Mouse (Mus musculus): ENCODE measurements at regions not wholly inside any gene's neighbourhood (a gene's known extent, or its start where the extent isn't known, plus 50 kb on each side); places are given as distances from the start of the nearest gene placed in this dataset.

DNA sequence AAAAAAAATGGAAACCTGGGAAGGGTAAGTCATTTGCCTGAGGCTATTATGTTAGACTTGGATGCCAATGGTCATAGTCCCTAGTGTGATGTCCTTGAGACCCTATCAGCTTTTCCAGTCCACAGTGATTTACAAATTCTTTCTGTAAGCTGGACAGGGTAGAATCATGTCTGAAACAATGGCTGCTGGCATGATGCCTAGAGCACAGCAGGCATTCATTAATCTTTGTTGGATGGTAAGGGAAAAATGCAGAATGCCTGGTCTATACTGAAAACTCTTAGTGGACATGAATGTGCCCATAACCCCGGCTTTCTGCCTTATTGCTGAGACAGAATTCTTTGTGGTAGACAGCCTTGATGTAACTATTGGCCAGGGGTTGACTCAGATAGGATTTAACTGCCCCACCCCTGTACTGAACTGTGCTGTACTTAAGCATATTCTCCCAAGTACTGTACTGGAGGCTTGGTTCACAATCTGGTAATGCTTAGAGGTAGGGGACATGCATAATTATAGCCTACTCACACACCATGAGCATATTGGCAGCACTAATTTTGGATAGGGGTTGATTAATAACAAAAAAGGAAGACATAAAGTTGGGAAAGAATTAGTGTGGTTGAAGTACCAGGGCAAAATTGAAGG is 424.8 kb downstream of the Zfp619 start:
- Histone ChIP-seq H3K27ac (ENCODE audit: low read length) (no peak overlapping the region), H3K9ac (replicated peaks; ENCODE audit: low read depth) (no peak overlapping the region), H3K4me2 (replicated peaks; ENCODE audit: low read depth, low read length) (no peak overlapping the region), H3K9me3 (ENCODE audit: low read length) (no peaks in the 10 kb centered on the region), H3K36me3 (ENCODE audit: insufficient read depth, low read length) (no peaks in the 10 kb centered on the region), H3K27me3 (replicated peaks; ENCODE audit: insufficient read depth, low read length) (no peaks in the 10 kb centered on the region), H3K4me1 (ENCODE audit: insufficient read depth, low read depth, low read length) (no peaks in the 10 kb centered on the region), H3K4me3 (ENCODE audit: low read depth, low read length) (no peak overlapping the region)
- DNase-seq (ENCODE audit: low spot score), result no peak
- ATAC-seq, result no peak
- WGBS, result 29% methylated on average over 1 of the region's 1 CpGs
- TF ChIP-seq CTCF (IDR thresholded peaks at IDR 0.05) (no peak), EP300 (IDR thresholded peaks at IDR 0.05) (no peak)

DNA sequence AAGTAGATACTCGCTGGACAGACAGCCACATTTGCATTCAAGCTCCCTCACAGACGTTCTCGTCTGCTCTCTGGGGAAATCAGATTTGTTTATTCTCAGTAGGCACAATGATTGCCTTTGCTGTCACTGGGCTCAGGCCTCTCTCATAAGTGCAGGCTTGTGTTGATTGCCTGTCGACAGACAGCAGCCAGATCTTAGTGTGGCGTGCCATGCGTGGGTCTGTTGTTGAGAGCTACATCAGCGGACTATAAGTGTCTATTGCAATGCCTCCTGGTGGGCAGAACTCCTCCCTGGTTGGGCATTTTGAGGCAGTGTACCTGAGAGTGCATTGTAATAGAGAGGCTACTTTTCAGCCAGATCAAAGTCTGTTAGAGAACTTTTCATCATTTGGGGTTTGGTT is 436.5 kb downstream of the Zfp619 start:
- no peak for DNase-seq (ENCODE audit: low spot score)
- 23% methylated on average over 7 of the region's 7 CpGs for WGBS
- Histone ChIP-seq H3K9me3 (ENCODE audit: low read length) (no peaks in the 10 kb centered on the region), H3K27me3 (replicated peaks; ENCODE audit: insufficient read depth, low read length) (no peaks in the 10 kb centered on the region), H3K36me3 (ENCODE audit: insufficient read depth, low read length) (no peaks in the 10 kb centered on the region), H3K4me1 (ENCODE audit: insufficient read depth, low read depth, low read length) (no peaks in the 10 kb centered on the region), H3K9ac (replicated peaks; ENCODE audit: low read depth) (no peak overlapping the region), H3K4me3 (ENCODE audit: low read depth, low read length) (no peak overlapping the region), H3K27ac (ENCODE audit: low read length) (no peak overlapping the region), H3K4me2 (replicated peaks; ENCODE audit: low read depth, low read length) (no peak overlapping the region)
- ATAC-seq, result no peak
- TF ChIP-seq CTCF (IDR thresholded peaks at IDR 0.05), result no peak
- no peak for TF ChIP-seq EP300 (IDR thresholded peaks at IDR 0.05)

DNA sequence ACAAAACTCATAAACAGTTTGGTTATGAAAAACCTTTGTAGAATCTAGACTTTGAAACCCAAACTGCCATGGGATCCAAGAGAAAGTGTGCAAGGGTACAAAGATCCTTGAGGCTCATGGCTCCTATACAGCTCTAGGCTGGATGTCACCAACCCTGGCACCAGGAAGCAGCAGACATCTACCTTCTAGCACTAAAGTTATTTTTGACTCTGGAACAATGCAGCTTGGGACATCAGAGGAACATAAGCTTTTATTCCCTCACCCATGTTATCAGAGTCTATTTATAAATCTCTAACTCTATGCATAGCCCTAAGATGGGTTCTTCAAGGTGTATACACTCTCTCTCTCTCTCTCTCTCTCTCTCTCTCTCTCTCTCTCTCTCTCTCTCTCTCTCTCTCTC is 437.4 kb downstream of the Zfp619 start:
- no peaks in the 10 kb centered on the region for H3K9me3 ChIP-seq (ENCODE audit: low read length)
- no peaks in the 10 kb centered on the region for H3K36me3 ChIP-seq (ENCODE audit: insufficient read depth, low read length)
- DNase-seq (ENCODE audit: low spot score), result no peak
- H3K4me1 ChIP-seq (ENCODE audit: insufficient read depth, low read depth, low read length), result no peaks in the 10 kb centered on the region
- no peaks in the 10 kb centered on the region for H3K27me3 ChIP-seq (replicated peaks; ENCODE audit: insufficient read depth, low read length)
- no peak for TF ChIP-seq EP300 (IDR thresholded peaks at IDR 0.05)
- no peak for TF ChIP-seq CTCF (IDR thresholded peaks at IDR 0.05)
- no peak for ATAC-seq
- no peak overlapping the region for H3K4me2 ChIP-seq (replicated peaks; ENCODE audit: low read depth, low read length)
- H3K4me3 ChIP-seq (ENCODE audit: low read depth, low read length), result no peak overlapping the region
- H3K9ac ChIP-seq (replicated peaks; ENCODE audit: low read depth), result no peak overlapping the region
- H3K27ac ChIP-seq (ENCODE audit: low read length), result no peak overlapping the region

DNA sequence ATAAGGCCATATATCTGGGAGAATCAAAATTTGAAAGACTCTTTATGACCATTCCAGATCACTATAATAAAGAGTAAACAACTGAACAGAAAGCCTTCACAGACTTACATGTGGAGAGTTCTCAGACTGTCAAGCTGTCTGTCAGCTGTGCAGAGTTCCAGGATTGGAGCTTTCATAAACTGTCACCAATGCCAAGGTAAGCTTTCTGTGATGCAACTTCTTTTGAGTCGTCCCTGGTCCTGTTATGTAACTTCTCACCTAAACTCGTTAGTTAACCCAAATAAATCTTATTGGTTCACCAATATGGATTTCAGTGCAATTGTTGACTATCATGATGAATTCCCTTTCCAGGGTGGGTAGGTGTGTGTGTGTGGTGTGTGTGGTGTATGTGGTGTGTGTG is 460.6 kb downstream of the Zfp619 start:
- Histone ChIP-seq H3K4me1 (ENCODE audit: insufficient read depth, low read depth, low read length) (no peaks in the 10 kb centered on the region), H3K36me3 (ENCODE audit: insufficient read depth, low read length) (no peaks in the 10 kb centered on the region), H3K27ac (ENCODE audit: low read length) (no peak overlapping the region), H3K27me3 (replicated peaks; ENCODE audit: insufficient read depth, low read length) (no peaks in the 10 kb centered on the region), H3K4me3 (ENCODE audit: low read depth, low read length) (no peak overlapping the region), H3K9me3 (ENCODE audit: low read length) (no peaks in the 10 kb centered on the region), H3K9ac (replicated peaks; ENCODE audit: low read depth) (no peak overlapping the region), H3K4me2 (replicated peaks; ENCODE audit: low read depth, low read length) (no peak overlapping the region)
- 52% methylated on average over 2 of the region's 2 CpGs for WGBS
- no peak for DNase-seq (ENCODE audit: low spot score)
- ATAC-seq, result no peak
- TF ChIP-seq EP300 (IDR thresholded peaks at IDR 0.05) (no peak), CTCF (IDR thresholded peaks at IDR 0.05) (no peak)

DNA sequence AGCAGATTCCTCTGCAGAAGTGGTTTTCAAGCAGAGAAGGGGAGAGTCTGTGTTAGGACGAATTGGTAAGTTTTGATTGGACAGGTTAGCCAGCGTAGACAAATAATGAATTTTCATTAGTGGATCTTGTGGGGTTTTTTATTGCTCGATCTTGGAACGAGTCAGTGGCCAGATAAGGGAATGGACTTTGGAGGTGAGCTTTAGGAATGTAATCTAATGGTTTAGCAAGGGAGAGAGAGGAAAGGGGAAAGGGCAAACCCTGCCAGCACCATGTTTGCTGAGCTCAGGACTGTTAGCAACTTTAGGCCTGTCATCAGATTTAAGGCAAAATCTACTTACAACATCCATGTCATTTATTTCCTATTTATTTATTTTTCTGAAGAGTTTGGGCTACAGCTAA is 464.1 kb downstream of the Zfp619 start:
- no peak for ATAC-seq
- no peak overlapping the region for H3K9ac ChIP-seq (replicated peaks; ENCODE audit: low read depth)
- H3K27ac ChIP-seq (ENCODE audit: low read length), result no peak overlapping the region
- no peak overlapping the region for H3K4me2 ChIP-seq (replicated peaks; ENCODE audit: low read depth, low read length)
- WGBS, result 62% methylated on average over 4 of the region's 4 CpGs
- H3K36me3 ChIP-seq (ENCODE audit: insufficient read depth, low read length), result no peaks in the 10 kb centered on the region
- H3K4me1 ChIP-seq (ENCODE audit: insufficient read depth, low read depth, low read length), result no peaks in the 10 kb centered on the region
- no peaks in the 10 kb centered on the region for H3K9me3 ChIP-seq (ENCODE audit: low read length)
- no peaks in the 10 kb centered on the region for H3K27me3 ChIP-seq (replicated peaks; ENCODE audit: insufficient read depth, low read length)
- H3K4me3 ChIP-seq (ENCODE audit: low read depth, low read length), result no peak overlapping the region
- no peak for DNase-seq (ENCODE audit: low spot score)
- TF ChIP-seq CTCF (IDR thresholded peaks at IDR 0.05), result no peak
- no peak for TF ChIP-seq EP300 (IDR thresholded peaks at IDR 0.05)
